19 mouse cellular contexts compared by ENCODE assay signal in the genomic region with DNA sequence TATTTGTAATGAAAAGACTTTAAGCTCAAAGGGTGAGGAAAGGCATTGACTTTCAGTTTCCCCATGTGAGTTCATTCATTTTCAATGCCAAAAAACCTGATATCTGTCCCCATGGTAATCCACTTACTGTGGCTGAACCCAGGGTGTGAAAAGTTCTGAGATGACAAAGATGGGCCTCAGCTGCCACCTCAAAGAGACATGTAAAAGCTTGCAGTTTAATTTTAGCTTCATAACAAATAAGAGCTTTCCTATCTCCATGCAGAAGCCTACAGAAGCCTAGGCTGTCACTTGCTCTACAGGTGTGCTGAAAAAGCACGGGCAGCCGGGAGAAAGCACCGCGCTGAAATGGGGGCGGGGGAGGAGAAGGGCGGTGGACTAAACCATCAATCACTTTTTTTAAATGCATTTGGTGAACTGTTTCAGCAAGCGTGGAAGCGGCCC.
A peak's percentile ranks its signal among the peaks of the same experiment; 100 is the strongest.
DNase-seq lines count a peak whose midpoint lies in the region; ATAC-seq and TF ChIP-seq lines count a peak whose summit lies in the region.
"Had no signal": no experiment of that assay in that cellular context is flagged by ENCODE, and none has a peak within 500 bp of the region (broad histone marks: within the 10 kb centered on the region; RNA-seq: fewer than 3 reads in every experiment).

No protein-coding gene starts in this region.

- H3K9ac ChIP-seq in heart, embryonic 15.5 days, result no peak overlapping the region
- no peak overlapping the region for H3K9ac ChIP-seq in heart, embryonic 11.5 days (ENCODE audit: low read depth, low read length)
- H3K9ac ChIP-seq: hindbrain, embryonic 15.5 days; intestine, embryonic 15.5 days; lung, embryonic 15.5 days had no signal

- no peak overlapping the region for H3K4me3 ChIP-seq in heart, embryonic 15.5 days
- H3K4me3 ChIP-seq in heart, embryonic 11.5 days (ENCODE audit: low read depth, low read length), result no peak overlapping the region
- no peak overlapping the region for H3K4me3 ChIP-seq in lung, adult 2 months (replicated peaks; ENCODE audit: extremely low read depth, low read depth, low read length)
- H3K4me3 ChIP-seq: erythroblast, embryonic 14.5 days; hindbrain, embryonic 15.5 days; intestine, embryonic 15.5 days; lung, embryonic 15.5 days had no signal

- peak; percentile 26 for DNase-seq in kidney, postnatal 10 days
- no peak for DNase-seq in kidney, postnatal 14 days
- peak; percentile 32 for DNase-seq in lung, postnatal 10 days
- DNase-seq in lung, adult 2 months, result no peak
- DNase-seq in mesoderm, embryonic 11.5 days (ENCODE audit: low read depth, low spot score), result peak; percentile 20
- DNase-seq: cerebellum, adult 18-20 months; cerebellum, postnatal 36 days; gastrocnemius, postnatal 14 days; right cerebral cortex, postnatal 25 days had no signal

- WGBS in heart, embryonic 15.5 days, result 28% methylated on average over 8 of the region's 8 CpGs
- WGBS in heart, embryonic 11.5 days (ENCODE audit: insufficient replicate concordance), result 35% methylated on average over 8 of the region's 8 CpGs
- WGBS in lung, adult 2 months, result 50% methylated on average over 8 of the region's 8 CpGs

- H3K36me3 ChIP-seq in heart, embryonic 15.5 days, result no peaks in the 10 kb centered on the region
- no peaks in the 10 kb centered on the region for H3K36me3 ChIP-seq in heart, embryonic 11.5 days (ENCODE audit: control insufficient read depth, insufficient read depth, low read length)
- H3K36me3 ChIP-seq: hindbrain, embryonic 15.5 days; intestine, embryonic 15.5 days; lung, embryonic 15.5 days had no signal

- 0 out of 2 replicates have a peak, but pooled peaks have one; percentile 22 for ATAC-seq in heart, embryonic 15.5 days (replicated peaks; ENCODE audit: insufficient number of reproducible peaks, insufficient read depth, low FRiP score, low read depth)
- ATAC-seq in heart, embryonic 11.5 days (replicated peaks; ENCODE audit: insufficient number of reproducible peaks, low FRiP score, low TSS enrichment), result no peak
- no peak for ATAC-seq in erythroid progenitor cell, adult 5-6 weeks (replicated peaks; ENCODE audit: low FRiP score, poor library complexity, severe bottlenecking)
- ATAC-seq: forebrain, embryonic 14.5 days; intestine, embryonic 15.5 days; midbrain, embryonic 16.5 days had no signal

- H3K27me3 ChIP-seq in heart, embryonic 15.5 days, result no peaks in the 10 kb centered on the region
- no peaks in the 10 kb centered on the region for H3K27me3 ChIP-seq in heart, embryonic 11.5 days (ENCODE audit: control insufficient read depth, insufficient read depth, low read length)
- H3K27me3 ChIP-seq: hindbrain, embryonic 15.5 days; intestine, embryonic 15.5 days; lung, embryonic 15.5 days had no signal

- TF ChIP-seq POLR2A in lung, adult 2 months (IDR thresholded peaks at IDR 0.05; ENCODE audit: borderline replicate concordance, extremely low read depth, low read depth, low read length), result no peak

- H3K27ac ChIP-seq in heart, embryonic 15.5 days, result peak overlapping the region; percentile 49
- no peak overlapping the region for H3K27ac ChIP-seq in heart, embryonic 11.5 days (ENCODE audit: low read depth, low read length)
- H3K27ac ChIP-seq: hindbrain, embryonic 15.5 days; intestine, embryonic 15.5 days; lung, embryonic 15.5 days had no signal

- H3K4me1 ChIP-seq in heart, embryonic 15.5 days (replicated peaks), result peaks cover 23% of the 10 kb centered on the region
- peaks cover 6% of the 10 kb centered on the region for H3K4me1 ChIP-seq in heart, embryonic 11.5 days (ENCODE audit: control insufficient read depth, insufficient read depth, low read length)
- H3K4me1 ChIP-seq in lung, adult 2 months (ENCODE audit: control insufficient read depth, insufficient read depth, low read length), result no peaks in the 10 kb centered on the region
- H3K4me1 ChIP-seq: hindbrain, embryonic 15.5 days; intestine, embryonic 15.5 days had no signal

- 0 out of 2 replicates have a peak overlapping the region, but pooled peaks have one; percentile 4 for H3K4me2 ChIP-seq in heart, embryonic 15.5 days
- H3K4me2 ChIP-seq in heart, embryonic 11.5 days, result no peak overlapping the region
- H3K4me2 ChIP-seq: hindbrain, embryonic 15.5 days; intestine, embryonic 15.5 days; liver, embryonic 11.5 days; lung, embryonic 15.5 days had no signal

- H3K9me3 ChIP-seq in heart, embryonic 15.5 days (replicated peaks), result no peaks in the 10 kb centered on the region
- H3K9me3 ChIP-seq in heart, embryonic 11.5 days (replicated peaks; ENCODE audit: control insufficient read depth, low read length), result no peaks in the 10 kb centered on the region
- H3K9me3 ChIP-seq: hindbrain, embryonic 15.5 days; intestine, embryonic 15.5 days; lung, embryonic 15.5 days had no signal

- TF ChIP-seq CTCF in lung, adult 2 months (IDR thresholded peaks at IDR 0.05; ENCODE audit: insufficient read depth, low read length), result no peak

Comparison
In these comparisons a context has a peak if more than half of its experiments do, and no peak if none do; other contexts are left out.
1. DNase-seq: peak in kidney, postnatal 10 days (single experiment), lung, postnatal 10 days (single experiment) and mesoderm, embryonic 11.5 days (single experiment); none in kidney, postnatal 14 days (single experiment) and lung, adult 2 months (single experiment).